Mouse (Mus musculus) cortical plate, adult 2 months (tissue): ENCODE data around the gene Syne1.

Source experiments
- CTCF ChIP-seq: fragments of 200-500 bp; IDR thresholded peaks from 2 replicates; pipeline ENCODE4 v1.5.1; 2011; ENCODE audit warnings: mild to moderate bottlenecking, control low read depth, low read length; ENCODE audit not compliant: insufficient read depth; ENCODE audit errors: extremely low read depth
- POLR2A ChIP-seq: fragments of 200-500 bp; IDR thresholded peaks from 2 replicates; pipeline ENCODE4 v1.6.1; 2011; ENCODE audit warnings: mild to moderate bottlenecking, low read length, control low read depth; ENCODE audit not compliant: insufficient read depth; ENCODE audit errors: extremely low read depth

GRCm38 (mm10) chr10:5250702-5251101 is 300.6 kb downstream of the Syne1 start:
- TF ChIP-seq CTCF: no peak
- no peak for TF ChIP-seq POLR2A
